Mouse (Mus musculus) right cerebral cortex, postnatal 10 days (tissue): ENCODE measurements at regions not wholly inside any gene's neighbourhood (a gene's known extent, or its start where the extent isn't known, plus 50 kb on each side); places are given as distances from the start of the nearest gene placed in this dataset.
"Not testable (repeated sequence)": the region's sequence is repeated elsewhere in the genome, so short reads cannot be mapped to it uniquely, and the experiment has no call there.

Experiments
- DNase-seq, 2 experiments: peaks; one replicate each; pipeline ENCODE4 v3.0.0; 2021; ENCODE audit warnings: low spot score in 2 of 2

DNA sequence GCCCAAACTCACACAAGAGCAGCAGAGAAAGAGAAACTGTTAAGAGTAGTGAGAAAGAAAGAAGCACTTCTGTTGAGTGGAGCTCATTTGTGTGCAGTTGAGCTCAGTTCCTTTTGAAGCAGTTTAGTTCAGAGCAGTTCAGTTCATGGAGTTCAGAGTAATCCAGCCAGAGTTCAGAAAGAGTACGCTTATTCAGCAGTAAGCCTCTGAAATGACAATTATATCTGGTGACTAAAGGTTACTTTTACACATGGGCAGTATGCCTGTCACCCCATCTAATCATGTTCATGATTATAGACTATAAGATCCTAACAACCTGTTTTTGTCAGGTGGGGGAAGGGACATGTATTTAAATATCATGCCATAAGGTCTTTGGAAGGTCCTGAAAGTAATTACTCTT lies 333.9 kb upstream of the Klf6 start:
- DNase-seq = no peak

DNA sequence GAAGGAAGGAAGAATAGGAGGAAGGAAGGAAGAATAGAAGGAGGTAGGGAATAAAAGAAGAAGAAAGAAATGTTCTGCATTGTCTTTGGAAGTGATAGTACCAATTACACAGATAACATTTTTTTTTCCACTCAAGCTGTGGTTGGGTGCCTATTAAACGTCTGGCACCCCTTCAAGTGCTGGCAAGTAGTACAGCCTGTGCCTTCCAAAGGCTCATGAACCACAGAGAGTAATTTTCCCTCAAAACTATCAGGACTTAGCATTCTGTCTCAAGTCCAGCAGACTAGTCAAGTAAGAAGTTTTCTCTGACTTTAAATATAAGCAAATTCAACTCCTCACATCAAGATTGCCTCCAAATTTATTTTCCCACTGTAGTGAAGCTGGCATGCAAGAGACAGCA lies 321.0 kb upstream of the Klf6 start:
- peak; percentile 28 to 29 for DNase-seq

DNA sequence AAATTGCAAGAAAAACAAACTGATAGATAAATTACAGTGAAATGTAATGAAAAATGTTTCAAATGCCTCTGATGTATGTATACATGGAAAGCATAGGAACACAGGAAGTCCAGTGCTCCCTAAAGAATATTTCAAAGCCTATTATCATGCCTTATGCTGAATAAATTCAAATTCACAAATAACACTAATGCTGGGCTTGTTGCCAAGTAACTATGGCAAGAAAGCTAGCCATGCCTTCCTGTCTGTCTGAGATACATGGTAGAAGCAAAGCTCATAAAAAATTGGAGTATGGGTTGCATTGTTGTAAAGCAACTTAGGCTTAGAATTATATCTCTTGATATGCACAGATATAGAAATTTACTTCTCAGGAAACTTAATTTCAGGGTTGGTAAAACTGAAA lies 315.8 kb upstream of the Klf6 start:
- no peak for DNase-seq

DNA sequence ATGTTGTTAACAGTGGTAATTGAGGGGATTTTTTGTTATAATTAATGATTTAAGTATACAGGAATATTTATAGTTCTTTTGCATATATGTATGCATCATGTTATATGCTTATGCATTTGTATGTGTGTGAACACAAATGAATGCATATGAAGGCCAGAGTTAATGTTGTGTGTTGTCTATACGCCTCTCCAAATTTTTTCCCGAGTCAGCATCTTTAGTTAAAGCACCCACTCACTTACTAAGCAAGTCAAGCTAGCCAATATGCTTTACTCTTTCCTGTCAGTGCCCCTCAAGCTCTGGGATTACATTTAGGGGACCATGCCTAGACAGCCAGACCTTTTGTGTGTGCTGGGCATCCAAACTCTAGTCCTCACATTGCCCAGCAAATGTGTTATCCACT lies 315.3 kb upstream of the Klf6 start:
- no peak for DNase-seq

DNA sequence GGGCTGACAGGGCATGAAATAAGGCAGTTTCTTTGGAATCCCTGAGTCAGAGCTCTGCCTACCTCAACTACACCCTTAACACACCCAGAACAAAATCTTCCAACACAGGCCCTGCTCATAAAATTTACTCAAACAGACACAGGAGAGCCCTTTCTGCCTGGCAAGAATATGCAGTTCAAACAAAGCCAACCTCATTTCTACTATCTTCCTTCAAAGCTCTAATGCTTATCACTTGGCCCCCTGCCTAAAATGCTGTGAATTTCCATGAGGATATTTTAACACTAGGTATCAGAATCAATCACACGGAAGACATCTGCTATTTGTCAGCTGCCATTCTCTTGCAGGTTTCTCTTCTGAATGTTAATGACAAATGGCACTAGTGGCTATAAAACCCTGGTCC lies 314.3 kb upstream of the Klf6 start:
- DNase-seq = no peak

DNA sequence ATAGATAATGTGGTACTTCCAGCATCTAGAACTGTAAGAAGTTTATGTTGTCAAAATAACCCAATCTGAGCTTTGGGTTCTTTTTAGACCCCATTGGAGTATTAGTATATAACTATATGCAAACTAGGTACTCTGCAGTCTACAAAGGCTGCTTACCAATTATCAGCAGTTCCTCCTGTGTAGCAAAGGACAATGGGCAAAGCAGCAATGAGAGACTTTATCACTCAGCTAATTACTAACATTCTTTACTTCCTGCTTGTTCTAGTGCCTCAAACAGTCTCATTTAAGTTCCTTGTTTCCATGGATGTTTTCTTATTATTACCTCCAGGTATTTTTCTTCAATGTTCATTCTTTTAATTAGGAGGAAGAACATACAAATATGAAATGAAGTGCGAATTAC lies 312.5 kb upstream of the Klf6 start:
- DNase-seq = no peak

DNA sequence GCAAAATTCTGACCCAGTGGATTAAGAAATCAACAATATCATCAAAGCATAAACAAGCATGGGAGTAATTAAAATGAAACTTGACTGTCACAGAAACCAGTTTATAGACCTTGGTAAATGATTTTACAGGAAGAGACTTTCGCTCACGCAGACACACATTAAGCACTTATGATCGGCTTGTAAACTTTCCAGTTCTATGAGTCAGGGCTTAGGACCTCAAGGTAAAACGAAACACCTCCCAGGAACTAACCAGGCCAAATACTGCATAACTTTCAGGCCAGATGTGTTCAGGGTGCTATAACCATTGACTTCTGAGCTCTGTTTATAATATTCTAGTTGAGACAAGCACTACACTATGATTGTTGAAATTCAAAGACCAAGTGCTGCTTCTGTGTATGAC lies 312.1 kb upstream of the Klf6 start:
- no peak for DNase-seq

DNA sequence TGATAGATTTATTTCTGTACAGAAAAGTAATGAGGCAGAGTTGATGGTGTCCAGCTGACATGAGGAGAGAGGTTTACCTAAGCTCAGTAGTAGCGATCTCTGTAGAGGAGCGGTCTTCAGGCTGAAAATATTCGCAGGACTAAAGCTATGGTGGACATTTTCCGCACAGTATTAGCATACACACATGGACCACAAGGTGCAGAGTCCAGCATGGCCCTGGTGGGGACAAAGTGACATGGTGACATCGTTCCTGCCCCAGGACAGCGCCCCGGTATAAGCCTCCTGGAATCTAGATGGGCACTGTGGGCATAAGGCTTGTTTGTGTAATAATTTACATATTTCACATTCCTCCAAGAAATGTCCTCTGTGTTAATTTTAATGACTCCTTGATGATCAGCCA lies 311.5 kb upstream of the Klf6 start:
- DNase-seq = no peak

DNA sequence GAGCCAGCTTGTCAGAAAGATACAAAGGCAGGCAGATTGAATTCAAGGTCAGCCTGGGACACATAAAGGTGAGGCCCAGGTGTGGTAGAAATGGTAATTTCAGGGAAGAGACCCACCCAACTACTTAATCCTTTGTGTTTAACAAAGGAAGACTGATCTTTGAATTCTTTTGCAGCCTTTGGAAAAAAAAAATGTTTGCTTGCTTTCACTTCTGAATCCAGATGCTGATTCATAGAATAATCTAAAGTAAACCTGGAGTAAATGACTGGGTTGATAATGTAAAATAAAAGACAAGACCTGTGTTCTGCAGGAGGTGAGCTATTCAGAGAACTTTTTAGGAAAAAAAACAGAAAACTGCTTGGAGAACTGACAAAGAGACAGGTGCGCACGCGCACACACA lies 310.9 kb upstream of the Klf6 start:
- no peak for DNase-seq

DNA sequence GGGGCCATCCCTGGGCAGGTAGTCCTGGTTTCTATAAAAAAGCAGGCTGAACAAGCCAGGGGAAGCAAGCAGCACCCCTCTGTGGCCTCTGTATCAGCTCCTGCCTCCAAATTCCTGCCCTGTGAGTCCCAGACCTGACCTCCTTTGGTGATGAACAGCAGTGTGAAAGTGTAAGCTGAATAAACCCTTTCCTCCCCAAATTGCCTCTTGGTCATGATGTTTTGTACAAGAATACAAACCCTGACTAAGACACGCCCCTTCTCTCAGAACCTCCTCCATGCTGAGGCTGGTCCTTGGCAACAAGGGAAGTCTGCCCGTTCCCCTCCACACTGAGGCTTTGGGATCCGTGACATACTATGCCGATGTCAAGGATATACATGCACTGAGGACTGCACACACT lies 310.2 kb upstream of the Klf6 start:
- DNase-seq = no peak

DNA sequence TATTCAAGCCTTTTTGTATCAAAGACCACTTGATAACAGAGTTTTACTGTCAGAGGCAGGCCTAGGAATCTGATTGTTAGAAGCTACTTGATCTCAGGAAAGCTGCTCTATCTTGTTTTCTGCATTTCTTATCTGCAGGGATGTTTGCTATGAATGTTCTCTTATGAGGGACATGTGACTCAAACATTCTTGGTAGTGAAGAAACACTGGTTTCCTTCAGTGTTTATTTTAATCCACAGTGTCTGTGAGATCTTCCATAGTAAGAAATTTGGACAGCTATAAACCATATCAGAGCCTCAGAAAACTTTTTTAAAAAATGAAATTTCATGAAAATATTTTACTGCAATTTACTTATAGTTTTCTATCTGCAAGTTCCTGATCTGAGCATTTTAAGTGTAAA lies 307.8 kb upstream of the Klf6 start:
- DNase-seq = no peak

DNA sequence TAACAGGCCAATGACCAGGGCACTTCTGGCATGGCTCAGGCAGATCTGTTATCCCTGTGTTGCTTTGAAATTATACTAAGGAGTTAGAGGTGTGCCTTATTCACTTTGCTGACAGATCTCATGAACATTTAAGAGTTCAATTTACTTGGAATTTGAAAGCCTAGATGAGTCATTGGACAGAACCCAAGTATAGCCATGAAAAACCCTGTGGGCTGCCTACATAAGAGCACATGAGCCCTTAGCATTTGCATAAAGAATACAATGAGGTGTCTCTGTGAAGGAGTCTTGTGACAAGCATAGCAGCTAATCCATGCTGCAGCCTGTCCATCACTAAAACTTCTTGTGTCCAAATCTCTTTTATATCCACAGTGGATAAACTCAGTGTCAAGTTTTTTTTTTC lies 303.2 kb upstream of the Klf6 start:
- no peak for DNase-seq

DNA sequence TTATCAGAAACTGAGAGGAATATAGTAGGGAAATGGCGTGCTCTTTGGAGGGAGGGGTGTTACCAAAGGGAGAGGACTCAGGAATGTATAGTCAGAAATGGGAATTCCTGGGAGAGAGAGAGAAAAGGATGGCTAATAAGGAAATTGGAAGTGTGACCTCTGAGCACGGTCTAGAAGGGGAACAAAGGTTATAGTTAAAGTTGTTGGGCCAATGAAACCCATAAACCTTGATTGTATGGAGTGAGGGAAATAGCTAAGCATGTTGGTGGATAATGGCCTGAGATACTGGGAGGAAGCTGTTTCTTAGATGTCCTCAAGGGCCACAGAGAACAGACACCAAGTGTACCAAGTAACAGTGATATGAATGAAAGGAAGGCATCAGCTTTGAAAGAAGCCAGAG lies 294.8 kb upstream of the Klf6 start:
- no peak for DNase-seq

DNA sequence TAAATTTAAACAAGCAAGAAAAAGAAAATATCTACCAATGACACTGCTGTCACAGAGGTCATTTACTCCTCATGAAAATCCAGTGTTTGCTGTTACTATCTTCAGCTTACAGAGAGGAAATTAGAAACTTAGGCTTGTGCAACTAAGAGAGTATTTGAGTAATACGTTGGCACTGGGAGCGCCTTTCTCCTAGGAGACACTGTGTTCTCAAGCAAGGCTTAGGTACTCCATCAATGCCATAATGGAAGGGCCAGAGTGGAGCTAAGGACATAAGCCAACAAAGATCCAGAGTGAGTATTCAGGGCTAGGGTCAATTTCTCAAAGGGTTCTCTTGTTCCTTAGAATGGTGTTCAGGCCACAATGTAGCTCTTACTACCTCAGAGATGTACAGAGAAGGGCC lies 294.4 kb upstream of the Klf6 start:
- DNase-seq = no peak

DNA sequence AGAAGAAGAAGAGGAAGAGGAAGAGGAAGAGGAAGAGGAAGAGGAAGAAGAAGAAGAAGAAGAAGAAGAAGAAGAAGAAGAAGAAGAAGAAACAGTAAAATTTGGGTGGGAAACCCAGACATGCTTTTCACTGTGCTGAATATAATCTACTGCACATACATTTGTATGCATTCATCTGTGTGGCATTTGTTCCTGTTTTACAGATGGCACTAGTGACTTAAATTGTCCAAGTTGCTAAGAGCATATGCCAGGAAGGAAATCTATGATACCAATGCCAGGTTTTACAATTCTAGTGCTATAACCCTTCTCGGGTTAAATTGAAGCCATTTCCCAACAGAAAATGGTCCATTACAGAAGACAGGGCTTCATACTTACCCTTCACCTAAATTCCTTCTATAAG lies 291.7 kb upstream of the Klf6 start:
- DNase-seq = no peak

DNA sequence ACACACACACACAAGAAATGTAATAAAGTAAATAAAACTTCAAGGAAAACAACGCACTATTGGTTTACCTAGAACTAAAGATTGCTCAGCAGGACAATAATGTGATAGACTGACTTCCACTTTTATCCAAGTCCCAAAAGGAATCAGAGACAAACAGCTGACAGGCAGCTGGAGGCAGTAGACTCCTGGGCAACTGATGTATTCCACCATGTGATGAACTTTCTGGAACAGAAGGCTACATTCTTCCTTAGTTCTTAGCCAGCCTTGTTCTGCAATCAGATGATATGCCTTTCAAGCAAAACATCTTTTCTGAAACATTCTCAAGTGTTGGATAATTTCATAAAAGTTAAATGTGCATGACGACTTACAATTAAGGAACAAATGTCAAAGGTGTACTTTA lies 290.9 kb upstream of the Klf6 start:
- DNase-seq = no peak

DNA sequence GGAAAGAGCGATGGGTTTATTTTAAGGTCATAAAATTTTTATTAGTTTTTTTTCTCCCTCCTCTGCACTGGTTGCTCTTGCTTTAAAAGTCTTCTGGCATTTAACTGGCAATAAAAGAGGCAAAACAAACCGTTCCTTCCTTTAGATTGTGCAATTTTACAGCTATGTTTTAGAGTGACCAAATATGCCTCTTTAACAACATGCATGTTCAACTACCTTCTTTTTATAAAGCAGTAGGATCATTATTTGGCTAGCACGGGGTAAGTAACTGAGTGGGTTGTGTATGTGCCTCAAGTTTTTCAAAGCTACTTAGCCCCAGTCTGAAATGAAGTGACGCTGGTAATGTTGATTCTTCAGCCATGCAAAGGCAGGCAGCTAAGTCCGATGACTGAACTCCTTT lies 284.7 kb upstream of the Klf6 start:
- DNase-seq = no peak

DNA sequence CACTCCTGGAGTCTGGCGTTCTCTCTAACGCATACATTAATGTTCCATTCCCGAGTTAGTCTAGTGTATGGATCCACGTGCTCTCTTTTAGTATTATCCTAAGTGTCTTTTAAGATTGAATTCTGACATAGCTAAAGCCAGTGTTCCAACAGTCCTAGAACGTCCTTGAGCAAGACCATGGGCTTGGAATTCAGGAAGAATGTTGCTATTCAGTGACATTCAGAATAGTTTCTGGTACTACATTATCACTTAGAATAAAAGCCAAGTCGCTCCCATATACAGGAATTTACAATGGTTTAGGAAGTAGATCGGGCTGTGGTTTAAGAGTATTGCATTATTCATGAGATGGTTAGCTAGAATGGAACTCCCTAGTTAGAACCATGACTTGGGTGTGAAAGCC lies 277.6 kb upstream of the Klf6 start:
- not testable (repeated sequence) for DNase-seq

DNA sequence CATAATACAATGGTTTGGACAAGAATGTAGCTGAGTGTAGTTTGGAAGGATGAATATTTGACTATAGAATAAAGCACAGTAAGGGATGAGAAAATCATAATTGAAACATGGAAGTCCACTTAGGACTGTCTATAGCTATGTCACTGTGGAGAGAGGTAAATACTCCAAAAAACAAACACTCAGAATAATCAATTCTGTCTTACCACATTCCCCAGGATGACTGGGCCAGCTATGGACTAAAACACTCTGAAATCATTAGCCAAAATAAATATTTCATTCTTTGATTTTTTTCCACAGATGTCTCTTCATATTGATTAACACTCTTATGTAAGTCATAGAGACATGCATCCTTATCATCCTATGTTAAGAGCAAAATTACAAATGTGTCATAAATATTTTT lies 274.1 kb upstream of the Klf6 start:
- DNase-seq = no peak

DNA sequence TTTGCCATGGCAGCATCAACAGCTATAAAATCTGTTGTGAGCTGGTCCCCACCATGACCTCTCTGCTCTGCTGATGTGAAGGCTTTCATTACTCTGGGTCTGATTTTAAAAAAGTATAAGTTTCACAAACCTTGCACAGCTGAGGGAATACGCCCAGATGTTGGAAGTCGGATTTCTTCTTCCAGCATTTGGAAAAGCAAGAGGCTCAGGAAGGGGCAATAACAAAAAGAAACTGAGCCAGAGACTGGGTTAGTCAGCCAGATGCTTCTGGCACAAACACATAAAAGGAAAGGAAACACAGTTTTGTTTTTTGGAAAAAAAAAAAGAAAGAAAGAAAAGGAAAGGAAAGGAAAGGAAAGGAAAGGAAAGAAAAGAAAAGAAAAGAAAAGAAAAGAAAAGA lies 270.0 kb upstream of the Klf6 start:
- no peak for DNase-seq

DNA sequence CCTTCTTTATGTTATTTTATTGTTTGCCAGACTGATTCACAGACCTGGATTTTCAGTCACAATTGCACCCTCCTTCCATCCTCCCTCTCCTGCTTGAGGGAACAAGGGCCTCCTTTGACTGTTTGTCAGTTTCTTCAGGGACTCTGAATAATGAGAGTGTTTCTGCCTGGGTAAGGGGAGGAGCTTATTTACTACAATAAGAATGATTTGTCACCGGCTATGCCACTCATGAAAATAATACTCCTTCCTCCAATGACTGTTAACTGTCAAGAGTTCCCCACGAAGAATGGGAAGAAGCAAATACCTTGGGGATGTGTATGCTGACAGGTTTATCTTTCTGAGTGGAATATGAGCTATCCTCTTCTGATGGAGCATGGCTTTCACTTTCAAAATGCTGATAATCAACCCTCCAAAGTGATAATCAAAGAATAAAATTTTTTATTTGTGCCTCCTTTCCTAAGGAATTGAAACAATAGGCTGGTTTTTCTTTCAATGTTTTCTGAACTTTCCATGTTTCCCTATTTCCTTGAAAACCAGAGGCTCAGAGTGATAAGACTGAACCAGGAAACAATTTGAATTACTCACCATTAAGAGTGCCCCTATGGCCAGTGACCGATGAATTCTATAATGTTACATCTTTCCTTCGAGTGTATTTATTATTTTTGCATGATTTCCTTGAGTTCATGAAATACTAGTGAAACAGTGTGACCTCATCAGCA lies 269.3 kb upstream of the Klf6 start:
- DNase-seq = no peak

DNA sequence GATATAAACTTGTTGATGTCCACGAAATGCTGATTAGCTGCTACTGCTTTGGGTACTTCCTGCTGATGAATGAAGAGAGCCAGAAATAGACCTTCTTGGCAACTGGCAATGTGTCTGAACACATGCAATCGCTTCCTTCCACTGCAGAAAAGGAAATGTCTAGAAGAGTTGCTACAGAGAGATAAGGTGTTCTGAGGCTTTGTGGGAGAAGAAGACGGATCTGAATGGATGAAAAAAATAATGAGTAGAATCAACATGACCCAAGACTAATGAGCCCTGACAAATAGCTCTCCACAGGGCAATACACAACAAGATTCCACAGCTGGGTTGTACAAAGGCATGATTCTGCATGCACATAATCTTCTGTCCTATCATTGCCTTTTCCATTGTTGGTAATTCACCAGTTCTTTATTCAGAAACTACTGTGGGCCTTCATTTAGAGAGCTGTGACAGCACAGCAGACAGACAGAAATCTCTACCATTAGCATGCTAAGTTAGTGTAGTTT lies 268.7 kb upstream of the Klf6 start:
- DNase-seq = peak in 1 of 2 experiments; percentile 35

DNA sequence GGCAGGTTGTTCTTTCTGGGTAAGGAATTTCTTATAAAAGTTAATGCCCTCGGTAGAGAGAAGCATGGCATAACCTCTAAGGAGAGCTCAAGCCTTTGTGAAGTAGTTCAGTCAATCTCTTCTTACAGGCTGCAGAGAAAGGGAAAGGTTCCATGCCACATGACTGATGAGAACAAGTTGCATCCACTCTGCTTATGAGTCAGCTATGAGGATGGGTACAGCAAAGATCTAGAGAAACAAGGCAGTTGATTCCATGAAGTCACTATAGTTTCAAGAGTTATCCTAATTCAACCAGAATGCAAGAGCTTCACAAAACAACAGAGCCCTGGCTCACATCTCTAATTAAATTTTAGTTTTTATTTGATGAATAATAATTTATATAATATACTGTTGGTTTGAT lies 259.6 kb upstream of the Klf6 start:
- no peak for DNase-seq

DNA sequence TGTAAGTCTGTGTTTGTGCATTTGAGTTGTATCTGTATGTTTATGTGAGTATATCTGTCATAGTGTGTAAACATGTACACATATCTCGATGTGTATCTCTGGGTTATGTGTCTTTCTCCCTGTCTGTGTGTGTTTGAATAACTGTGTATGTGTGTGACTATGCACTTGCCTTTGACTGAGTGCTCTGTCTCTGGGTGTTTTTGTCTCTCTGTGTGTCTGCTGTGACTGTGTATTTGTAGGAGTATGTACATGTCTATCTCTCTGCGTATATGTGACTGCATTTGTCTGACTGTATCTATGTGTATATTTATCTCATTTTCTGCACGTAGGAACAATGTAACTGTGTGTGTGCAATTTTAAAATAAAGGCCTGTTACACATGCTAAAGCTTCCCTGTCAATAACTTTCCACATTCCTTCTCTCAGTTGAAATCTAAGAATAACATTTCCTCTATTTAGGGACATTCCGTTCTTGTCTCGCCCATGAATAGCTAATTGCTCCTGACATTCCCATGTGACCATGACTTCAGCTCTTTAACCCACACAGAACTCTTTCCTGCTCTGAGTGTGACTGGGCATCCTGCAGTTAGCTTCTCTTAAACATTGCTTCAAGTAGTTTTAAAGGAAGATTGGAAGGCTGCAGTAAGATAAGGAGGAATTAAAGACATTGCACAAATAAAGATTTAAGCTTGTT lies 257.2 kb upstream of the Klf6 start:
- DNase-seq = no peak
